Mouse (Mus musculus) neural tube, embryonic 13.5 days (tissue): ENCODE results near the gene Syp. TPM values are rescaled to one million over a fixed set of nuclear protein-coding genes. Genes with fewer than 3 reads are reported as not detected.

Source experiments
- ATAC-seq: fragments of 200-750 bp; cut with Nextera tagmentation; 2 replicates; pipeline ENCODE4 v1.8.0; 2017; ENCODE audit warnings: low read depth, mild to moderate bottlenecking, moderate TSS enrichment, moderate library complexity
- H3K27ac ChIP-seq: fragments of 300-500 bp; sonication (generic); replicated peaks from 2 replicates; pipeline ENCODE4 v1.5.1; 2015; ENCODE audit warnings: moderate library complexity, mild to moderate bottlenecking, inconsistent platforms
- H3K27me3 ChIP-seq: fragments of 300-500 bp; sonication (generic); 2 replicates; pipeline ENCODE4 v1.6.1; 2015; ENCODE audit warnings: mild to moderate bottlenecking, inconsistent platforms
- H3K36me3 ChIP-seq: fragments of 300-500 bp; sonication (generic); 2 replicates; pipeline ENCODE4 v1.6.1; 2015; ENCODE audit warnings: mild to moderate bottlenecking, inconsistent platforms
- H3K4me1 ChIP-seq: fragments of 300-500 bp; sonication (generic); replicated peaks from 2 replicates; pipeline ENCODE4 v1.6.1; 2015; ENCODE audit warnings: inconsistent platforms
- H3K4me2 ChIP-seq: fragments of 300-500 bp; sonication (generic); 2 replicates; pipeline ENCODE4 v1.6.1; 2015; ENCODE audit warnings: inconsistent platforms, mild to moderate bottlenecking, moderate library complexity
- H3K4me3 ChIP-seq: fragments of 300-500 bp; sonication (generic); 2 replicates; pipeline ENCODE4 v1.5.1; 2015; ENCODE audit warnings: mild to moderate bottlenecking, inconsistent platforms
- H3K9ac ChIP-seq: fragments of 300-500 bp; sonication (generic); 2 replicates; pipeline ENCODE4 v1.6.1; 2015; ENCODE audit warnings: moderate library complexity, mild to moderate bottlenecking, inconsistent platforms
- H3K9me3 ChIP-seq: fragments of 300-500 bp; sonication (generic); 2 replicates; pipeline ENCODE4 v1.6.1; 2016; ENCODE audit warnings: inconsistent platforms
- WGBS: fragments of 180-500 bp; shearing (Covaris S2); methylation state at CpG from one replicate; pipeline ENCODE4 v1.1.7; 2015; 5-methylcytosine and 5-hydroxymethylcytosine counted together
- polyA plus RNA-seq: library from polyadenylated mRNA; unstranded; fragments of >200 nt; fragmentation: Nextera tagmentation; extraction: Ambion mirVana; gene quantifications from 2 replicates; pipeline ENCODE4 v1.2.1, GENCODE M21; 2015

Gene Syp
- polyA plus RNA-seq, 1 experiment from 2014 or later = 118 TPM

DNA sequence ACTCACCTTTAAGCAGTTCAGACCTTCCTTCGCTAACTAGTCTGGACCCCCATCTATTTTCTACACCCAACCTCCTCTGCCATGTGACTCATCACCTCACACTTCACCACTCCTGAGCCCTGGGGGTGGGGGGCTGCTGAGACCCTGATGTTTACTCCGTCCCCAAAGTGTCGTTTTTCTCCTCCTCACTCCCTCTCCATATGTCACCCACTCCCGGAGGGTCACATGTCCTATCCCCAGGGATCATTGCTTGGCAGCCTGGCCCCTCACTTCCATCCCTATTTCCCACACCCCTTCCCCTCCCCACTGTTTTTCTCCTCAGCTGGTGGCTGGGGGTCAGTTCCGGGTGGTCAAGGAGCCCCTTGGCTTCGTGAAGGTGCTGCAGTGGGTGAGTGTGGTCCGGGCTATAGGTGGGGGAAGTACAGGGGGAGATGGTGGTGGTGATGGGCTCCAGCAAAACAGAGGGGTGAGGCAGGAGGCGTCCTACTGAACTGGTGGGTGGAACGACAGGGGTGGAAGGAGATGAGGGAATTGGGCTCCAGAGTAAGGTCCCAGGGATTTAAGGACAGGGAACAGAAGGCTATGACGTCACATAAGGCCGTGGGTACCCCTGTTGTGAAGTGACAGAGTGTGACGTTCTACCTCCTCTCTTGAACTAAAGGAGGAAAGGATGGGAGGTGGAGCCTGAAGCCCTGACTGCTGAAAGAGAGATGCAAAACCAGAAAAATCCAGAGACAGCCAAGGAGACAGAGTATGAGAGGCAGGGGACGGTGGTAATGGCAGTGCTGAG lies 1.5 kb downstream of the Syp start:
- 24% methylated on average over 13 of the region's 13 CpGs for WGBS
- Histone ChIP-seq H3K36me3 (0 out of 2 replicates have a peak, but pooled peaks cover 4% of the 10 kb centered on the region), H3K27me3 (no peaks in the 10 kb centered on the region), H3K4me3 (peak overlapping the region; percentile 51), H3K27ac (peak overlapping the region; percentile 82), H3K9me3 (no peaks in the 10 kb centered on the region), H3K9ac (peak overlapping the region; percentile 81), H3K4me1 (peaks cover 8% of the 10 kb centered on the region), H3K4me2 (peak overlapping the region; percentile 63)
- ATAC-seq = peak; percentile 51

DNA sequence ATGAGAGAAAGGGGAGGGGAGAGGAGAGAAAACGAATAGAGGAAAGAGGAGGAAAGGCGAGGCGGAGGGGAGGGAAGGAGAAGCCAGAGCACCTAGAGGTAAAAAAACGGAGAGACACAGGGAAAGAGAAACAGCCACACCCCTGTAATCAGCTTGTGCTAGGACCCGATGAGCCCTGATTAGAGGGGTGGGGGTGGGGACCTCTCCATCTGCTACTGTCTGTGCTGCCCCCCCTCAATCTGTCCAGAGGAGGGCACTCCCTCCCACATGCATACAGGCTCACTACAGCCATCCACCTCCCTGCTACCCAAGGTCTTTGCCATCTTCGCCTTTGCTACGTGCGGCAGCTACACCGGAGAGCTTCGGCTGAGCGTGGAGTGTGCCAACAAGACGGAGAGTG lies 2.5 kb downstream of the Syp start:
- Histone ChIP-seq H3K9me3 (no peaks in the 10 kb centered on the region), H3K36me3 (0 out of 2 replicates have a peak, but pooled peaks cover 7% of the 10 kb centered on the region), H3K9ac (peak overlapping the region; percentile 81; the same call in 1 of the 2 replicates), H3K4me3 (peak overlapping the region; percentile 51), H3K27ac (0 out of 2 replicates have a peak overlapping the region, but pooled peaks have one; percentile 5), H3K4me2 (peak overlapping the region; percentile 63), H3K27me3 (no peaks in the 10 kb centered on the region), H3K4me1 (peaks cover 8% of the 10 kb centered on the region)
- 33% methylated on average over 11 of the region's 12 CpGs for WGBS
- no peak for ATAC-seq

DNA sequence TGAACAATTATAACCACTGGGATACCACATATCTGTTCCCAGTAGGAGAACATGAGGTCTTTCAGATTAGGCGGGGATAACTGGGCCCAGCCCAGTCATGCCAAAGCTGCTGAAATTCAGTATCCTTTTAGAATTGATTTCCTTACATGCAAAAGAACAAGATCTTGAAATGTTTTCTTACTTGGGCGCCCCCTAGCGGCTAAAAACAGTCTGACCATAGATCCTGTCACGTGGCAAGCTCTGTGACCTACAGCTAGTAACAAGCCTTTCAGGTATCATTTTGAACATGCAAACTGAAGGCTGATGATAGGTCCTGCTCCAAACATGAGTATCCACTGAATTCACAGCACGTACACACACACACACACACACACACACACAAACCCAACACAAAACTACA lies 7.1 kb downstream of the Syp start:
- 15% methylated on average over 5 of the region's 5 CpGs for WGBS
- H3K4me3 ChIP-seq = no peak overlapping the region
- peaks cover 11% of the 10 kb centered on the region; the same call in 1 of the 2 replicates for H3K36me3 ChIP-seq
- peaks cover 13% of the 10 kb centered on the region for H3K4me1 ChIP-seq
- H3K4me2 ChIP-seq = no peak overlapping the region
- no peaks in the 10 kb centered on the region for H3K27me3 ChIP-seq
- H3K9ac ChIP-seq = no peak overlapping the region
- H3K27ac ChIP-seq = no peak overlapping the region
- ATAC-seq = no peak
- no peaks in the 10 kb centered on the region for H3K9me3 ChIP-seq

DNA sequence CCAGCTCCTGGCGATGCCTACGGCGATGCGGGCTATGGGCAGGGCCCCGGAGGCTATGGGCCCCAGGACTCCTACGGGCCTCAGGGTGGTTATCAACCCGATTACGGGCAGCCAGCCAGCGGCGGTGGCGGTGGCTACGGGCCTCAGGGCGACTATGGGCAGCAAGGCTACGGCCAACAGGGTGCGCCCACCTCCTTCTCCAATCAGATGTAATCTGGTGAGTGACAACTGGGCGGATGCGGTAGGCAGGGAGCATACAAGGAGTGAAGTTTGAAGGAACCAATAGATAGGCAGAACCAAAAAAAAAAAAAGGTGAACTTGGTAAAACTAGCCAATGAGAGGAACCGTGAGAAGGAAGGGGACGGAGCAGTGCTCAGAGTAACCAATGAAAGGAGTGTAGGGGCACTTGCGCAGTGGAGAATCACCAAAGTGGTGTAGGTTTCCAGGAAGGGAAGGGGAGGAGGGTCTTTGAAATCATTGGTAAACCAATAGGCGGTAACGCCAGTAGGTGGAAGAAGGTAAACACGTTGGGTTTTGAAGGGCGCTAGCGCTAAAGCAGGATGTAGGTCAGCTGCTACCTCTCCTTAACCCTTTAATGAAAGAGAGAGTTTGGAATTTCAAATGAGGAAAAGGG lies 10.5 kb downstream of the Syp start:
- 20% methylated on average over 25 of the region's 25 CpGs for WGBS
- peak; percentile 97 for ATAC-seq
- peak overlapping the region; percentile 50 for H3K4me2 ChIP-seq

DNA sequence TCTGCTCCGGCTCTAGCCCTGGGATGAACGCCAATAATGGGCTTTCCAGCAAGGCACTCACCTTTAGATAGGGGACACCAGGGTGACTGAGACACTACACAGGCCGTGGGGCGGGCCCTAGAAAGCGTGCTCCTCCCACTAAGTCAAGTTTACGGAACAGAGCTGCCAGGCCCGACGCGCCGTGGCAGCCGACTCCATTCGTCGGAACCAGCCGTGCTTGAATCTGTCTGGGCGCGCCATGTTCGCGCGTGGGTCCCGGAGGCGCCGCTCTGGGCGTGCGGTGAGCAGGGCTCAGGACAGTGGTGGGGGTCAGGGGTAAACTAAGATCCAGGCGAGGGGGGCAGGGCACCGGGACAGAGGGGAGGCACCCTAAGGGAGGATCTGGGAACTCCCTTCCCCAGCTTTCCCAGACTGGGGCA lies 19.0 kb downstream of the Syp start, which contains the start of gene Prickle3:
Gene Prickle3 (plus strand): TSS at position 40 of the 419 bp plus-strand sequence.
- Histone ChIP-seq H3K36me3 (peaks cover 6% of the 10 kb centered on the region; the same call in 1 of the 2 replicates), H3K9ac (peak within 1 kb of the TSS; percentile 60), H3K9me3 (no peaks in the 10 kb centered on the region), H3K27ac (no peak within 1 kb of the TSS; the same call in 1 of the 2 replicates), H3K4me3 (peak within 1 kb of the TSS; percentile 29), H3K27me3 (no peaks in the 10 kb centered on the region), H3K4me1 (peaks cover 5% of the 10 kb centered on the region; the same call in 1 of the 2 replicates), H3K4me2 (peak within 1 kb of the TSS; percentile 48)
- WGBS = 24% methylated on average over 26 of the region's 26 CpGs
- ATAC-seq = peak; percentile 40; the same call in 1 of the 2 replicates

More for the DNA sequence above, 10.5 kb downstream of the Syp start:
- Histone ChIP-seq H3K27ac (peak overlapping the region; percentile 70), H3K9me3 (no peaks in the 10 kb centered on the region), H3K36me3 (peaks cover 26% of the 10 kb centered on the region), H3K4me1 (peaks cover 5% of the 10 kb centered on the region), H3K9ac (peak overlapping the region; percentile 64; the same call in 1 of the 2 replicates), H3K4me3 (peak overlapping the region; percentile 35), H3K27me3 (no peaks in the 10 kb centered on the region)

DNA sequence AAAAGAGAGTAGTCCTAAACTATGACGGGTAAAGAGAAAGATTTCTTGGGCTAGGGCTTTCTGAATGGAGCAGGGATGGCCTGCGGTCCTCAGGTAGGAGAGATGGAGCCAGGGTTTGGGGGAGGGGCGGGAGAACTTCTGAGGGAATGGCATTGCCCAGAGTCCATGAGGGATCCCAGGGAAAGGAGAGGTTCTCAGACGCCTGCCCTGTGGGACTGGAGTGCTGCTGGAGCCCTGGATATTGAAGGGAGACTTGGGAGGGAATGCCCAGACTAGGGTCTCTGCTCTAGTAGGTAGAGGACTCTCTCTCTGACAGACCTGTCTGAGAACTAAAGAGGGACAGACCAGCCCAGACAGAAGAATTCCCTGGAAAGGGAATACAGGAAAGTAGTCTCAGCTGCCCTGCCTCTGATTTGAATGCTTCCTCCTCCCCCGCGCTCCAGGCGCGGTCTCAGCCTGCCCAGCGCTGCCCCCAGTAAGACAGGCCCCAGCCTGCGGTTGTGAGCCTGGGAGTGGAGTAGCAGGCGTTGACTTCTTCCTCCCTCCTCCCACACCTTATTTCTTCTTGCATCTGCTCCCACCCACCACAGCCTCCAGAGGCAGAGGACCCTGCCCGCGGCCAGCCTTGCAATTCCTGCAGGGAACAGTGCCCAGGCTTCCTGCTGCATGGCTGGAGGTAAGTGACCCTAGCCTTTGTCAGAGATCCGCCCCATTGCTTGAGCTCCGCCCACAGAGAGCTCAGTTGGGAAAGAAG lies 19.9 kb downstream of the Syp start:
- 18% methylated on average over 14 of the region's 15 CpGs for WGBS
- Histone ChIP-seq H3K27ac (no peak overlapping the region; the same call in 1 of the 2 replicates), H3K4me3 (0 out of 2 replicates have a peak overlapping the region, but pooled peaks have one; percentile 29), H3K4me1 (peaks cover 5% of the 10 kb centered on the region; the same call in 1 of the 2 replicates), H3K4me2 (peak overlapping the region; percentile 48), H3K9me3 (no peaks in the 10 kb centered on the region), H3K27me3 (no peaks in the 10 kb centered on the region), H3K9ac (no peak overlapping the region), H3K36me3 (no peaks in the 10 kb centered on the region; the same call in 1 of the 2 replicates)
- no peak for ATAC-seq

DNA sequence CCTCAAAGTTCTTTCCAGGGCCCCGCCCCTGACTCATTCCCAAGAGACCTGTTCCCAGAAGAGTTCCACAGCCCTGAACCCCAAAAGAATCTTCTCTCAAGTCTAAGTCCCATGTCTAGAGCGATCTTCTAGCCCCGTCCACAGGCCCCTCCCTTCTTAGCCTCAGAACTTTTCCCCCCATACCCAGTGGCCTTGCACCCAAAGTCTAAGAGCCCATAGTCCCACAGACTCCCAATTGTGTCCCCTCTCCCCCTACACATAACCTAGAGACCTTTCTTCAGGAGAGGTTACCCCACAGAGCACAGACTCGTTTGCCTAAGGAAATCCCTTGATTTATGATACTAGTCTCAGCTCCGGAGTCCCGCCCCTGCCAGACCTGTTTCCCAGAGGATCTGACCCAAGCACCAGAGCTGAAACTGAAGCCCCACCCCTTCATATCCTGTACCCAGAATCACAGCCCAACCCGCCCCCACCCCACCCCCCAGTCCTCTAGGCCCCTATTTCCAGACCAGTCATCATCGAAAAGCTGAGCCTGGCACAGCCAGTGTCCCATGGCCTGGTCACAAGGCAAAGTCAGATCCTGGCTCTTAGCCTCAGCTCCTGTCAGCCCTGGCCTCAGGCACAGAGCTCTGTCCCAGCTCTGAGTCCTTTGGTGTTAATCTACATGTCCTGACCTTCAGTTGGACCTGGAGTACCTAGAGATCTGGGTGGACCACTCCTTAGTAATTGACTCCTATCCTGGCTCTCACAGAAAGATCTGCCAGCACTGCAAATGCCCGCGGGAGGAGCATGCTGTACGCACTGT lies 20.7 kb downstream of the Syp start:
- no peak overlapping the region for H3K9ac ChIP-seq
- no peak overlapping the region for H3K4me2 ChIP-seq
- H3K9me3 ChIP-seq = no peaks in the 10 kb centered on the region
- peaks cover 5% of the 10 kb centered on the region; the same call in 1 of the 2 replicates for H3K4me1 ChIP-seq
- WGBS = 50% methylated on average over 11 of the region's 11 CpGs
- H3K27ac ChIP-seq = no peak overlapping the region
- H3K27me3 ChIP-seq = no peaks in the 10 kb centered on the region
- no peak overlapping the region for H3K4me3 ChIP-seq
- no peak for ATAC-seq
- H3K36me3 ChIP-seq = no peaks in the 10 kb centered on the region

DNA sequence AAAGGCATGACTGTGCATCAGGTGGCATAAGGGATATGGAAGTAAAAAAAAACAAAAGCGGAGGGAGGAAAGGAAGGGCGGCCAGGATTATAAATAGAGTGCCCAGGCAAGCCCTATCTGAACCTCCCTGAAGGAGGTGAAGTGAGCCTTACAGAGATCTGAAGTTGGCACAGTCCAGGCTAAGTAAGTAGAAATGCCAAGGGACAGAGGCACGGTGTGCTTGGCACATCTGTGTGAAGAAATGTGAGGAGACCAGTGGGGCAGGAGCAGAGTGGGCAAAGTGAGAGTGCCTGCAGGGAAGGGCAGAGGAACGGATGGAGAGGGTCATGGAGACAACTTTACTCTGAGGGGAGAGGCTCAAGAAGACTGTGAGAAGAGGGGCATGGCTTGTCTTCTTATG lies 22.8 kb downstream of the Syp start:
- H3K36me3 ChIP-seq = no peaks in the 10 kb centered on the region
- no peak overlapping the region for H3K4me3 ChIP-seq
- no peaks in the 10 kb centered on the region for H3K9me3 ChIP-seq
- no peak for ATAC-seq
- no peak overlapping the region for H3K27ac ChIP-seq
- no peak overlapping the region for H3K9ac ChIP-seq
- peaks cover 5% of the 10 kb centered on the region; the same call in 1 of the 2 replicates for H3K4me1 ChIP-seq
- H3K4me2 ChIP-seq = no peak overlapping the region
- WGBS = 84% methylated on average over 4 of the region's 4 CpGs
- H3K27me3 ChIP-seq = no peaks in the 10 kb centered on the region

DNA sequence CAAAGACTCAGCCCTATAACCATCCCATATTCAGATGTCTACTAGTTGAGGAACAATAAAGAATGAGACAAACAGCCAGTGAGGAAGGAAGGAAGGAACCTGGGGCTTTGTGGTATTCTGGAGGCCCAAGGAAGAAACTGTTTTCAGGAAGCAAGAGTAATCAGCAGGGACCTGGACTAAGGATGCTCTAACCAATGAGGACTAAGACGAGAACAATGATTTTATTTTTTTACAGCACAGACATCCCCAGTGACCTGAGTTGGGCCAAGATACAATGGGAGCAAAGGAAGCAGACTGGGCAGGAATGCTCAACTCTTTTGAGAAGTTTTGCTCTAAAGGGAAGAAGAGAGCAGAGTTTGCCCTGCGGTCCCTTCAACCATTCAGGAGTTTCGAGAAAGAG lies 24.7 kb downstream of the Syp start:
- ATAC-seq = no peak

DNA sequence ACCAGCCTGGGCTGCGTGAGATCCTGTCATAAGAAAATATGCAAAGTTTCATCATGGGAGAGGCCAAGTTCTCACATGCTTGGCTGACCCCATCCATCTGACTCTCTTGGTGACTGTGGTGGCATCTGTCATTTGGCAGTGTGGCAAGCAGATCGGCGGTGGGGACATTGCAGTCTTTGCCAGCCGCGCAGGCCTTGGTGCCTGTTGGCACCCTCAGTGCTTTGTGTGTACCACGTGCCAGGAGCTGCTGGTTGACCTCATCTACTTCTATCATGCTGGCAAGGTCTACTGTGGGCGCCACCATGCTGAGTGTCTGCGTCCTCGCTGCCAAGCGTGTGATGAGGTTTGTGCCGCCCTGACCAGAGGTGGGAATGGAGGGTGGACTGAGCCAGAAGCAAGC lies 26.5 kb downstream of the Syp start:
- H3K4me2 ChIP-seq = no peak overlapping the region
- no peak overlapping the region for H3K9ac ChIP-seq
- H3K27me3 ChIP-seq = no peaks in the 10 kb centered on the region
- H3K4me3 ChIP-seq = no peak overlapping the region
- no peaks in the 10 kb centered on the region for H3K9me3 ChIP-seq
- H3K4me1 ChIP-seq = no peaks in the 10 kb centered on the region
- no peak overlapping the region for H3K27ac ChIP-seq
- no peaks in the 10 kb centered on the region for H3K36me3 ChIP-seq
- no peak for ATAC-seq
- 94% methylated on average over 11 of the region's 11 CpGs for WGBS

More for the DNA sequence above, 24.7 kb downstream of the Syp start:
- Histone ChIP-seq H3K4me2 (no peak overlapping the region), H3K27me3 (no peaks in the 10 kb centered on the region), H3K36me3 (no peaks in the 10 kb centered on the region), H3K9ac (no peak overlapping the region), H3K4me1 (peaks cover 5% of the 10 kb centered on the region; the same call in 1 of the 2 replicates), H3K4me3 (no peak overlapping the region), H3K9me3 (no peaks in the 10 kb centered on the region), H3K27ac (no peak overlapping the region)
- 50% methylated on average over 3 of the region's 3 CpGs for WGBS
